10 mouse cellular contexts compared by ENCODE assay signal in genomic region chr17:12080656-12081495, GRCm38 (mm10). TPM values are rescaled to one million over a fixed set of nuclear protein-coding genes. Genes with fewer than 3 reads are reported as not detected.
DNase-seq lines count a peak whose midpoint lies in the region; ATAC-seq and TF ChIP-seq lines count a peak whose summit lies in the region.
"Had no signal": no experiment of that assay in that cellular context is flagged by ENCODE, and none has a peak within 500 bp of the region (broad histone marks: within the 10 kb centered on the region; RNA-seq: fewer than 3 reads in every experiment).

No protein-coding gene starts in this region.

- no peaks in the 10 kb centered on the region for H3K9me3 ChIP-seq in heart, embryonic 13.5 days
- H3K9me3 ChIP-seq in intestine, postnatal 0 days (ENCODE audit: control insufficient read depth) = no peaks in the 10 kb centered on the region
- H3K9me3 ChIP-seq in stomach, embryonic 15.5 days = no peaks in the 10 kb centered on the region

- no peaks in the 10 kb centered on the region for H3K4me1 ChIP-seq in heart, embryonic 13.5 days
- no peaks in the 10 kb centered on the region for H3K4me1 ChIP-seq in intestine, postnatal 0 days (replicated peaks; ENCODE audit: control insufficient read depth, insufficient read depth, low read length)
- no peaks in the 10 kb centered on the region for H3K4me1 ChIP-seq in stomach, embryonic 15.5 days

- no peak for DNase-seq in heart, postnatal 4 days
- DNase-seq in kidney, postnatal 4 days = peak; percentile 21 to 39
- DNase-seq in yolk sac, embryonic 10.5 days (ENCODE audit: low spot score) = no peak
- DNase-seq in frontal cortex, adult 2 months (ENCODE audit: extremely low spot score in 1 of 2, low spot score in 1 of 2) = no peak
- no peak for DNase-seq in adrenal gland, postnatal 25 days
- DNase-seq: adrenal gland, postnatal 36 days; cerebellum, postnatal 10 days had no signal

- 0 out of 2 replicates have a peak overlapping the region, but pooled peaks have one; percentile 5 for H3K4me2 ChIP-seq in heart, embryonic 13.5 days
- H3K4me2 ChIP-seq in intestine, postnatal 0 days (replicated peaks; ENCODE audit: low read depth) = 0 out of 2 replicates have a peak overlapping the region, but pooled peaks have one; percentile 21
- H3K4me2 ChIP-seq in stomach, embryonic 15.5 days = peak overlapping the region; percentile 13; the same call in 1 of the 2 replicates

- ATAC-seq in heart, embryonic 13.5 days (ENCODE audit: extremely low read depth, insufficient number of reproducible peaks, low FRiP score, low TSS enrichment) = no peak
- ATAC-seq in intestine, postnatal 0 days = no peak
- ATAC-seq in stomach, embryonic 15.5 days (ENCODE audit: insufficient read depth, low FRiP score, low read depth) = 0 out of 2 replicates have a peak, but pooled peaks have one; percentile 53

- 39% methylated on average over 20 of the region's 20 CpGs for WGBS in heart, embryonic 13.5 days
- WGBS in intestine, postnatal 0 days = 35% methylated on average over 20 of the region's 20 CpGs
- WGBS in stomach, embryonic 15.5 days = 29% methylated on average over 20 of the region's 20 CpGs

- TF ChIP-seq CTCF in intestine, postnatal 0 days (IDR thresholded peaks at IDR 0.05; ENCODE audit: low read depth) = no peak

- no peaks in the 10 kb centered on the region for H3K36me3 ChIP-seq in heart, embryonic 13.5 days
- H3K36me3 ChIP-seq in intestine, postnatal 0 days (ENCODE audit: control insufficient read depth, insufficient read depth) = no peaks in the 10 kb centered on the region
- no peaks in the 10 kb centered on the region for H3K36me3 ChIP-seq in stomach, embryonic 15.5 days

- no peak overlapping the region for H3K27ac ChIP-seq in heart, embryonic 13.5 days (replicated peaks)
- no peak overlapping the region for H3K27ac ChIP-seq in intestine, postnatal 0 days (ENCODE audit: low read depth, low read length)
- no peak overlapping the region for H3K27ac ChIP-seq in stomach, embryonic 15.5 days

- H3K27me3 ChIP-seq in heart, embryonic 13.5 days (replicated peaks) = no peaks in the 10 kb centered on the region
- H3K27me3 ChIP-seq in intestine, postnatal 0 days (replicated peaks; ENCODE audit: control insufficient read depth, insufficient read depth, low read length) = no peaks in the 10 kb centered on the region
- no peaks in the 10 kb centered on the region for H3K27me3 ChIP-seq in stomach, embryonic 15.5 days (replicated peaks)

- H3K9ac ChIP-seq in heart, embryonic 13.5 days = no peak overlapping the region
- no peak overlapping the region for H3K9ac ChIP-seq in intestine, postnatal 0 days (ENCODE audit: low read depth, low read length)
- H3K9ac ChIP-seq in stomach, embryonic 15.5 days = no peak overlapping the region

- H3K4me3 ChIP-seq in heart, embryonic 13.5 days = no peak overlapping the region
- H3K4me3 ChIP-seq in intestine, postnatal 0 days (ENCODE audit: low read depth, low read length) = no peak overlapping the region
- no peak overlapping the region for H3K4me3 ChIP-seq in stomach, embryonic 15.5 days (replicated peaks)

RNA-seq across cellular contexts. Expression of gene Agpat4, which starts 37.6 kb away (rescaled TPM):
- 16.8 and 16.9 TPM in 2 replicates for polyA plus RNA-seq in heart, embryonic 13.5 days (2015; fragmentation: Nextera tagmentation; extraction: Ambion mirVana)
- 1 to 10 TPM; 7.8 to 8.9 TPM for total RNA-seq in heart, postnatal 4 days (2021)
- polyA plus RNA-seq in intestine, postnatal 0 days (2015; fragmentation: Nextera tagmentation; extraction: Ambion mirVana) = 5.8 and 6.9 TPM in 2 replicates
- polyA plus RNA-seq in stomach, embryonic 15.5 days (2015; fragmentation: Nextera tagmentation; extraction: Ambion mirVana) = 30.3 and 32.5 TPM in 2 replicates
- 44.4 and 48.5 TPM in 2 replicates for polyA plus RNA-seq in frontal cortex, adult 2 months (2012; rRNA removed)
- 29.8 and 34.1 TPM in 2 replicates for total RNA-seq in adrenal gland, postnatal 25 days (2021)

Comparison
In these comparisons a context has a peak if more than half of its experiments do, and no peak if none do; other contexts are left out.
1. DNase-seq: peak in kidney, postnatal 4 days (2 of 2); none in heart, postnatal 4 days (single experiment), yolk sac, embryonic 10.5 days (single experiment), frontal cortex, adult 2 months (0 of 2) and adrenal gland, postnatal 25 days (single experiment).
2. Peak in every context shown above with its lines, with median percentiles within 50 percentile points of each other: H3K4me2 ChIP-seq.